Mouse (Mus musculus): ENCODE data around the gene AW822073.
"Not testable (repeated sequence)": the region's sequence is repeated elsewhere in the genome, so short reads cannot be mapped to it uniquely, and the experiment has no call there.

The AW822073 gene

DNA sequence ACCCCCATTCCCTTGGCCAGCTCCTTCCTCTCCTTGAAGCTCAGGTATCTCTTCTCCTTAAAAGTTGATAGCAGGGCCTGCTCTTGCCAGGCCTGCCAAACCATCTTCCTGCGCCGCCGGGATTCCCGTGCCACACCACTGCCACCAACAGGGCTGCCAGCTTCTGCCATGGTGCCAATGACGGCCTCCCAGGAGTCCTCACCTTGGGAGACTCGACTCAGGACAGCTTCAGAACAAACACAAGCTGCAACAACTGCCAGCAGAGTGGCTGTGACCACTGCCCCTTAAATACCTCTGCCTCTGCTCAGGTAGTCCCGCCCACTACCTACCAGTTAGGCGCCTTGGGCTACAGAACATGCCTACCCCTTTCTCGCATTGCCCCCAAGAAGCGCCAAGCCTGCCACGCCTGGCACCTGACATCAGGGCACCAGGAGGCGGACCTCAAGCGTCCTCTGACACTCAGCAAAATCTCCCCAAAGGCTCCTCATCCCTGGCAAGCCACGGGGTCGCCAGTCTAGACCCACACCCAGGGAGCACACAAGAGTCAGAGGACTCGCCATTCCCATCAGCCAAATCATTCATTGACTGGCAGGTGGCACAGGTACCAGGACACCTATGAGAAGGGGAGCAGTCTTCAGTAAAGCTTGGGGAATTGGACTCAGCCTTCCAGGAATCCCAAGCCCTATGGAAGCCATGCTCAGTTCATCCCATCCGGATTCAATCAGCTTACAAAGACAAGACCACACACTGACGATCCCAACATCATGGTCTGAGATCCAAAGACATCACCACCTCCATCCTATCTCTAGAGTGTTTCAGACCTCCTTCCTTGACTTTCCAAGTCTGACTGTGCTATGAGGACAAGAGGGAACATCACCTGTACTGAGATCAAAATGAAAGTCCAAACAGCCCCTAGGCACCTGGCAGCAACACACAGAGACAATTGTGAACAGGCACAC lies at the start of gene AW822073:
TSS of gene AW822073 (minus strand) at position 104 of the 959 bp plus-strand sequence.
- not testable (repeated sequence) for DNase-seq (ENCODE audit: low read depth)

DNA sequence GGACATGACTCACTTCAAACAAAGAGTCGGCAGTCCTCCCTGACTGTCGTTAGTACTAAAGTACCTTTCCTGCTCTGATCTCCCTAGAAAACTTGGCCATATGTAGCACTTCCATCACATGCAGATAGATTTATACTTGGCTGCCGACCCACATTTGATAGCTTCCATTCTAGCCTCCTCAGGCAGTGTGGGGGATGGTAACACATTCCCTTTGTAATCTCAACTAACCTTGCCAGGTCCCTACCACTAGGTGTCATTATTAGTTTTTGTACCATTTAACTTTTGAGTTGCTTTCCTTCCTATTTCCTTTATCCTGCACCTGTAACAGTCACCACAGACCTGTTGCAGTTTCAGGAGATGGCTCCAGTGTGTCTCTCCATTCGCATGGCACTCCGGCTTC lies 33.7 kb upstream of the AW822073 start:
- DNase-seq (ENCODE audit: low read depth), result peak; percentile 55

DNA sequence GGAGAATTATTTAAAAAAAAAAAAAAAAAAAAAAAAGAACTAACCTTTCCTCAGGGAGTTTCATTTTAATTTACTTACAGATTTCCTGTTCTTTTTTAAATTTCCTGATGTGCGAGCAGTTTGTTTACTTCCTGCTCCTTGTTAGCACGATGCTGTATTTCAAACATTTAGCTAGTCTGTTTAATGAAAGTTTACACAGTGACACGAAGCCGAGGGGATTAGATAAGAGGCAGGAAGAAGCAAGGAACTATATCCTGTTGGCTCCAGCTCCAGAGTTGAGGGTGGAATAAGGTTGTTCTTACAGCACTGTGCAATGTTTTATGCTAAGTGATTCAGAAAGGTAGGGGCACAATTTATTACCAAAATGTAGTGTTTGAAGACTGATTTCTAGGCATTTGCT lies 31.2 kb upstream of the AW822073 start:
- DNase-seq (ENCODE audit: low read depth), result peak; percentile 21

DNA sequence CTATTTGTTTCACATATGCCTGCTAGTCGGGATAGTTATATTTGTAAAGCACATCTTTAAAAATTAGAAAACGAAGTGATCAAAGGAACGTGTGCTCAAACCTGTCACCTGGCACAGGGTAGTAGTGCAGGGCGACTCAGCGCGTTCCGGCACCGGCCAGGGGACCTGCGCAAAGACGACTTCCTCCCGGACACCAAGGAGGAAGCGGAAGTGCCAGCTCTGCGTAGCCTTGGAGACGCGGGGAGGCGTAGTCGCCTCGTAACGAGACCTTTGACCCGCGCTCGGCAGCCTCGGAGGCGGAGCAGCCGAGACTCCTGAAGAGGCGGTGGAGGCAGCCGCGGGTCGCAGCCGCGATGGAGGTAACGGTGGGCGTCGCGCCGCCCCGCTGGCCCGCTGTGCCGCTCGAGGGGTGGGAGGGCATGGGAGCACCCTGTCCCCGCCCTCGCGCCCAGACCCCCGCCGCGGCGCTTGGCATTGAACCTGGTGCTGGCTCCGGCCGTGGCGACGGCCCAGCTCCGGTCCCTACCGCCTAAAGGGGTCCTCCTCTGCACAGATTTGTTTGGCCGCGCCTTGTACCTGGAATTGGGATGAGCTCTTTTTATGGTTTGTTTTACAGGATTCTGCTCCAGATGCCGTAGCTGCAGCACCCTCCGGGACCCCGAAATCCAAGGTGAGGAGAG lies 30.6 kb upstream of the AW822073 start, which contains the start of gene Gcc2:
TSS of gene Gcc2 (plus strand) at position 285 of the 680 bp plus-strand sequence.
- DNase-seq (ENCODE audit: low read depth), result peak; percentile 96

DNA sequence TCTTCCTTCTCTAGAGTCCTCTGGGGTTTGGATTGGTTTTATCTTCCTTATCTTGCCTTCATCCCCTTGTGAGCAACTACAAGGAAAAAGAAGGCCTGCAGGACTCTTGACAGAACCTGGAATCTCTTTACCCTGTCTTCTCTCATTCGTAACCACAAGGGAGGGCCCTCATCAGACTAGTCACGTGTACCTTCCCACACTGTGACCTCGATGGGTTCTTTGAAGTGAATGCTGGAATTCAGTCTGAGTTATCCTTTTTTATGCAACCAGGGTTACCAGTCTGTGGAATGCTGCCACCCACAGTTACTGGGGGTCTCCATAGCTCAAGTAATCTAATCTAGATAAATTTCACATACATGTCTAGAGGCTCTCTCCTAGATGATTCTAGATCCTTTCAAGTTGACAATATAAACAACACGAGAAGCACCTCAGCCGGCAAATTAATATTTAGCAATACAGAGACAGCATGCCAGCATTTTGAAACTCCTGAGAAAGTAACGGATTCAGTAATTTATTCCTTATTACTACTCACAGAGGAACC lies 30.0 kb upstream of the AW822073 start:
- peak; percentile 13 for DNase-seq (ENCODE audit: low read depth)

DNA sequence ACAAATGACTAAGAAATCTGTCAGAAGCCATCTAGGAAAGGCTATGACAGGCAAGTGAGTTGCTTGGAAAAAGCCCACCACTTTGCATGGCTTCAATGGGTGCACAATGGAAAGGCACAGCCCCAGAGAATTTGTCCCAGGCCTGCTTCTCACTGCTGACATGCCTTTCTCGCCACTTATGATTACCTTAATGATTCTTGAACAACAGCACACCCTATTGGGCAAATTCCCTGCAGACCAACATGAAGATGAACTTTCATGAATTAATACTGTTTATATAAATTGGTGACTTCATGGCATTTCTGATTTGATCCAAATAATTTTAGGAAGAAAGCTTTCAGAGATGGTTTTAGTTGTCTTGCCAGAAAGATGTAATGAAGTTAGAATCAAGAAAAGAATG lies 24.8 kb upstream of the AW822073 start:
- DNase-seq (ENCODE audit: low read depth), result peak; percentile 52

DNA sequence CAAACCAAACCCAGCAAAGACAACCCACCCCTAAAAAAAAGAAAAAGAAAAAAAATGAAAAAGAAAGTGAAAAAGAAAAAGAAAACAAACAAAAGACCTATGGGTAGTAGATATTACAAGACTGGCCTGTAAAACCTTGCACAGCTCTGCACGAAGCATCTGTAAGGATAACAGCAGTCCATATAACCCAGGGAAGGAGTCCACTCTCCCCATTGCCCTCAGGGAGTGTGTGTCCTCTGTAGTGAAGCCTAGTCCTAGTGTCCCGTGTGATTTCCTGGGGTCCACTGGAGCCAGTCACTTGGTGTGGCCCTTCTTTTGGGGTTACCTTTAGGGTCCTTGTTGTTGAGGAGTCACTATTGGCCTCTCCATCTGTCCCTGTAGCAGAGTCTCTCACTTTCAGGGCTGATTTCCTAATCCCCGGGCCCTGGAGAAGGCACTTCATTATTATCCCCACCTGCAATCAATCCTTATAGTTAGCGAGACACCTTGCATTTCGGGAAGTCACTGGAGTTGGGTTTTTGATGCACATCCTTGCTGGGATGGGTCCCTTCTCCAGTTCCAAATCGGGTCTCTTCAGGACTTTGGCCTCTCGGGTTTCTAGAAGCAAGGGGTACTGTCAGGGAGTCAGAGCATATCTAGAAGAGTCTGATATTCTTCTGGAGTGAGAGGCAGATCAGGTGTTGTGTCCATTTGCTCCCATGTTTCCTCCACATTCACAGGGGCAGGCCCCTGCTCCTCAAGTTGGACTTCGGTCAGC lies 14.4 kb upstream of the AW822073 start:
- peak; percentile 31 for DNase-seq (ENCODE audit: low read depth)

DNA sequence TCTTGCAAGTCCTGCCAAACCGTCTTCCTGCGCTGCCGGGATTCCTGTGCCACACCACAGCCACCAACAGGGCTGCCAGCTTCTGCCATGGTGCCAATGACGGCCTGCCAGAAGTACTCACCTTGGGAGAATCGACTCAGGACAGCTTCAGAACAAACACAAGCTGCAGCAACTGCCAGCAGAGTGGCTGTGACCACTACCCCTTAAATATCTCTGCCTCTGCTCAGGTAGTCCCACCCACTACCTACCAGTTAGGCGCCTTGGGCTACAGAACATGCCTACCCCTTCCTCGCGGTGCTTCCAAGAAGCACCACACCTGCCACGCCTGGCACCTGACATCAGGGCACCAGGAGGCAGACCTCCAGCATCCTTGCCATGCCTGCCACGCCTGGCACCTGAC lies 11.9 kb upstream of the AW822073 start, which contains the start of gene Gm4981:
TSS of gene Gm4981 (minus strand) at position 89 of the 400 bp plus-strand sequence.
- no peak for DNase-seq (ENCODE audit: low read depth)

DNA sequence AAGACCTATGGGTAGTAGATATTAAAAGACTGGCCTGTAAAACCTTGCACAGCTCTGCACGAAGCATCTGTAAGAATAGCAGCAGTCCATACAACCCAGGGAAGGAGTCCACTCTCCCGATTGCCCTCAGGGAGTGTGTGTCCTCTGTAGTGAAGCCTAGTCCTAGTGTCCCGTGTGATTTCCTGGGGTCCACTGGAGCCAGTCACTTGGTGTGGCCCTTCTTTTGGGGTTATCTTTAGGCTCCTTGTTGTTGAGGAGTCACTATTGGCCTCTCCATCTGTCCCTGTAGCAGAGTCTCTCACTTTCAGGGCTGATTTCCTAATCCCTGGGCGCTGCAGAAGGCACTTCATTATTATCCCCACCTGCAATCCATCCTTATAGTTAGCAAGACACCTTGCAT lies 10.3 kb upstream of the AW822073 start:
- not testable (repeated sequence) for DNase-seq (ENCODE audit: low read depth)

DNA sequence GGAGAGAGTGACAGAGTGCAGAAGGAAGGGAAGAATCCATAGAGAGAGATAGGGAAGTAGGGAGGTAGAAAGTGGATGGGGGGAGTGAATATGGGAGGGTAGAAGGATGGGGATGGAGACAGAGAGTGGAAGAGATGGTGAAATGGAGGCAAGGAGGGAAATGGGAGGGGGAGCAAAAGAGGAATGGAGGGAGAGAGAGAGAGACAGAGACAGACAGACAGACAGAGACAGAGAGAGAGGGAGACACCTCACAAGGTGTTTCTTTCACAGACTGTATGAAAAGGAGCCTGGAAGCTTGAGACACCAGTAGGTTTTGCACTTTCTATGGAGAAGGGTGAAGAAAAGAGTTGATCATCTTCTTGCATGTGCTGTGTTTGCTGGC lies 9.0 kb upstream of the AW822073 start:
- DNase-seq (ENCODE audit: low read depth), result not testable (repeated sequence)

DNA sequence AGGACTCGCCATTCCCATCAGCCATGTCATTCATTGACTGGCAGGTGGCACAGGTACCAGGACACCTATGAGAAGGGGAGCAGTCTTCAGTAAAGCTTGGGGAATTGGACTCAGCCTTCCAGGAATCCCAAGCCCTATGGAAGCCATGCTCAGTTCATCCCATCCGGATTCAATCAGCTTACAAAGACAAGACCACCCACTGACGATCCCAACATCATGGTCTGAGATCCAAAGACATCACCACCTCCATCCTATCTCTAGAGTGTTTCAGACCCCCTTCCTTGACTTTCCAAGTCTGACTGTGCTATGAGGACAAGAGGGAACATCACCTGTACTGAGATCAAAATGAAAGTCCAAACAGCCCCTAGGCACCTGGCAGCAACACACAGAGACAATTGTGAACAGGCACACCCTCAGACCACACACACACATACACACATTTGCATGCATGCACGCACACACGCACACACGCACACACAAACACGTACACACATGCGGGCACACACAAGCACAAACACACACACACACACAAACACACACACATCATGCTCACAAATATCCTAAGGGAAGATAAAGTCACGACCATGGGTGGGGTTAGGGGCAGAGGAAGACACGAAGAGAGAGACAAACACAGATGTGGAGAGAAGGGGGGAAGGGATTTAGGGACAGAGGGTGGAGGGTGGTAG lies 8.5 kb upstream of the AW822073 start:
- not testable (repeated sequence) for DNase-seq (ENCODE audit: low read depth)

DNA sequence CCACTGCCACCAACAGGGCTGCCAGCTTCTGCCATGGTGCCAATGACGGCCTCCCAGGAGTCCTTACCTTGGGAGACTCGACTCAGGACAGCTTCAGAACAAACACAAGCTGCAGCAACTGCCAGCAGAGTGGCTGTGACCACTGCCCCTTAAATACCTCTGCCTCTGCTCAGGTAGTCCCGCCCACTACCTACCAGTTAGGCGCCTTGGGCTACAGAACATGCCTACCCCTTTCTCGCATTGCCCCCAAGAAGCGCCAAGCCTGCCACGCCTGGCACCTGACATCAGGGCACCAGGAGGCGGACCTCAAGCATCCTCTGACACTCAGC lies 7.9 kb upstream of the AW822073 start, which contains the start of gene Duxf3:
TSS of gene Duxf3 (minus strand) at position 35 of the 329 bp plus-strand sequence.
- not testable (repeated sequence) for DNase-seq (ENCODE audit: low read depth)

DNA sequence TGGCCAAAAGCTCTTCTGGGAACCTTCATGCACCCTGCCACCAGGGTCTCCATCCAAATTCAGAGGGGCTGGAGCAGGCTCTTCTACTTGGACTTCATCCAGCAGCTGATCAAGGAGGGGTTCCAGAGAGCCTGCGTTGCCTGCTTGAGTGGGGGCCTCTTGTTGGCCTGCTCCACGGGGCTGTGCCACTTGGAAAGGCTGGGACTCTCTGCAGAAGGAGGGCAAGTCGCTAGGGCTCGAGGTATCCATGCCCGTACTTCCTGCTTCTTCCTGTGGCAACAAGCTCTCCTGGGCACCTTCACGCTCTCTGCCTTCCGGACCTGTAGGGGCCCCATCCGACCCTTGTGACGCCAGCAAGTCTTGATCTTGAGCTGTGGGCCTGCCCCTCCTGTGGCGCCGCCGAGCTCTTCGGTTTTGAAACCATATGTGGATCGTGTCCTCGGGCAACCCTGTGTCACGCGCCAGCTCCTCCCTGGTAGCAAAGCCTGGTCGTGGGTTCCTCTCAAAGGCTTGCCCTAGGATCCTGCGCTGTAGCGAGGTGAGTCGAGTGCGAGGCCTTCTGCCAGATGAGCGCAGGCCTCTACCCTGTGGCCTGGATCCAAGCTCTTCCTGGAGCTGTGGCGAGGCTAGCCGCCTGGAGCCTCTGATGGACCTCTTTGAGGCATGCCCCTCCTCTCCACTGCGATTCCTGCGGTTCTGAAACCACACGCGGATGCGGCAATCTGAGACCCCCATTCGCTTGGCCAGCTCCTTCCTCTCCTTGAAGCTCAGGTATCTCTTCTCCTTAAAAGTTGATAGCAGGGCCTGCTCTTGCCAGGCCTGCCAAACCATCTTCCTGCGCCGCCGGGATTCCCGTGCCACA lies 7.3 kb upstream of the AW822073 start:
- peak; percentile 35 for DNase-seq (ENCODE audit: low read depth)

DNA sequence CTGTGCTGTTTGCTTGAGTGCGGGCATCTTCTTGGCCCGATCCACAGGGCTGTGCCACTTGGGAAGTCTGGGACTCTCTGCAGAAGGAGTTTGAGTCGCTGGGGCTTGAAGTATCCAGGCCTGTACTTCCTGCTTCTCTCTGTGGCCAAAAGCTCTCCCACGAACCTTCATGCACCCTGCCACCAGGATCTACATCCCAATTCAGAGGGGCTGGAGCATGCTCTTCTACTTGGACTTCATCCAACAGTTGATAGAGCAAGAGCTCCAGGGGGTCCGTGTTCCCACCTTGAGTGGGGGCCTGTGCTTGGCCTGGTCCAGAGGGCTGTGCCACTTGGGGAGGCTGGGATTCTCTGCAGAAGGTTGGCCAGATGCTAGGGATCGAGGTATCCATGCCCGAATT lies 6.4 kb upstream of the AW822073 start:
- not testable (repeated sequence) for DNase-seq (ENCODE audit: low read depth)

DNA sequence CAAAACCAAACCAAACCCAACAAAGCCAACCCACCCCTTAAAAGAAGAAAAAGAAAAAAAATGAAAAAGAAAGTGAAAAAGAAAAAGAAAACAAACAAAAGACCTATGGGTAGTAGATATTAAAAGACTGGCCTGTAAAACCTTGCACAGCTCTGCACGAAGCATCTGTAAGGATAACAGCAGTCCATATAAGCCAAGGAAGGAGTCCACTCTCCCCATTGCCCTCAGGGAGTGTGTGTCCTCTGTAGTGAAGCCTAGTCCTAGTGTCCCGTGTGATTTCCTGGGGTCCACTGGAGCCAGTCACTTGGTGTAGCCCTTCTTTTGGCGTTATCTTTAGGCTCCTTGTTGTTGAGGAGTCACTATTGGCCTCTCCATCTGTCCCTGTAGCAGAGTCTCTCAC lies 5.3 kb upstream of the AW822073 start:
- not testable (repeated sequence) for DNase-seq (ENCODE audit: low read depth)

DNA sequence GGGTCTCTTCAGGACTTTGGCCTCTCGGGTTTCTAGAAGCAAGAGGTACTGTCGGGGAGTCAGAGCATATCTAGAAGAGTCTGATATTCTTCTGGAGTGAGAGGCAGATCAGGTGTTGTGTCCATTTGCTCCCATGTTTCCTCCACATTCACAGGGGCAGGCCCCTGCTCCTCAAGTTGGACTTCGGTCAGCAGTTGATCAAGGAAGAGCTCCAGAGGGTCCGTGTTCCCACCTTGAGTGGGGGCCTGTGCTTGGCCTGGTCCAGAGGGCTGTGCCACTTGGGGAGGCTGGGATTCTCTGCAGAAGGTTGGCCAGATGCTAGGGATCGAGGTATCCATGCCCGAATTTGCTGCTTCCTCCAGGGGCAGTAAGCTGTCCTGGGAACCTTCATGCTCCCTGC lies 3.1 kb upstream of the AW822073 start:
- not testable (repeated sequence) for DNase-seq (ENCODE audit: low read depth)

DNA sequence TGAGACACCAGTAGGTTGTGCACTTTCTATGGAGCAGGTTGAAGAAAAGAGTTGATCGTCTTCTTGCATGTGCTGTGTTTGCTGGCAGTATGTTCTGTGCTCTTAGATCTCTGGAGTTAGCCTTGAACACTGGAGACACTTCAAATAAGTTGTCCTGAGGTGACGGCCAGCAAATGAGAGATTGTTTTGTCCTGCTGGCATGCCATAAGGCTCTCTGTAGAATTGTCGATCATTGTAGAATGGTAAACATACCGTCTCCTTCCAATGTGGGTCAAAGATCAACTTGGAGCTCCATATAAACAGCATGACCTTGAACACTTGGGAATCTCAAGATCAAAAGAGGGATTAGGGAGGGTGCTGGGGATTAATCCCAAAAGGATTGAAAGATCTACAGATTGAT lies 1.6 kb upstream of the AW822073 start:
- DNase-seq (ENCODE audit: low read depth), result peak; percentile 19

DNA sequence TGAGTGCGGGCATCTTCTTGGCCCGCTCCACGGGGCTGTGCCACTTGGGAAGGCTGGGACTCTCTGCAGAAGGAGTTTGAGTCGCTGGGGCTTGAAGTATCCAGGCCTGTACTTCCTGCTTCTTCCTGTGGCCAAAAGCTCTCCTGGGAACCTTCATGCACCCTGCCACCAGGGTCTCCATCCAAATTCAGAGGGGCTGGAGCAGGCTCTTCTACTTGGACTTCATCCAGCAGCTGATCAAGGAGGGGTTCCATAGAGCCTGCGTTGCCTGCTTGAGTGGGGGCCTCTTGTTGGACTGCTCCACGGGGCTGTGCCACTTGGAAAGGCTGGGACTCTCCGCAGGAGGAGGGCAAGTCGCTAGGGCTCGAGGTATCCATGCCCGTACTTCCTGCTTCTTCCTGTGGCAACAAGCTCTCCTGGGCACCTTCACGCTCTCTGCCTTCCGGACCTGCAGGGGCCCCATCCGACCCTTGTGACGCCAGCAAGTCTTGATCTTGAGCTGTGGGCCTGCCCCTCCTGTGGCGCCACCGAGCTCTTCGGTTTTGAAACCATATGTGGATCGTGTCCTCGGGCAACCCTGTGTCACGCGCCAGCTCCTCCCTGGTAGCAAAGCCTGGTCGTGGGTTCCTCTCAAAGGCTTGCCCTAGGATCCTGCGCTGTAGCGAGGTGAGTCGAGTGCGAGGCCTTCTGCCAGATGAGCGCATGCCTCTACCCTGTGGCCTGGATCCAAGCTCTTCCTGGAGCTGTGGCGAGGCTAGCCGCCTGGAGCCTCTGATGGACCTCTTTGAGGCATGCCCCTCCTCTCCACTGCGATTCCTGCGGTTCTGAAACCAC lies 541 bp downstream of the AW822073 start:
- DNase-seq (ENCODE audit: low read depth), result not testable (repeated sequence)

DNA sequence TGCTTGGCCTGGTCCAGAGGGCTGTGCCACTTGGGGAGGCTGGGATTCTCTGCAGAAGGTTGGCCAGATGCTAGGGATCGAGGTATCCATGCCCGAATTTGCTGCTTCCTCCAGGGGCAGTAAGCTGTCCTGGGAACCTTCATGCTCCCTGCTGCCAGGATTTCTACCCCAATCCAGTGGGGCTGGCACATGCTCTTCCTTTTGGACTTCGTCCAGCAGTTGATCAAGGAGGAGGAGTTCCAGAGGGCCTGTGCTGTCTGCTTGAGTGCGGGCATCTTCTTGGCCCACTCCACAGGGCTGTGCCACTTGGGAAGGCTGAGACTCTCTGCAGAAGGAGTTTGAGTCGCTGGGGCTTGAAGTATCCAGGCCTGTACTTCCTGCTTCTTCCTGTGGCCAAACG lies 1.6 kb downstream of the AW822073 start:
- not testable (repeated sequence) for DNase-seq (ENCODE audit: low read depth)

Data from NIH3T3 (cell line).